12 mouse cellular contexts compared by ENCODE assay signal in the genomic region with DNA sequence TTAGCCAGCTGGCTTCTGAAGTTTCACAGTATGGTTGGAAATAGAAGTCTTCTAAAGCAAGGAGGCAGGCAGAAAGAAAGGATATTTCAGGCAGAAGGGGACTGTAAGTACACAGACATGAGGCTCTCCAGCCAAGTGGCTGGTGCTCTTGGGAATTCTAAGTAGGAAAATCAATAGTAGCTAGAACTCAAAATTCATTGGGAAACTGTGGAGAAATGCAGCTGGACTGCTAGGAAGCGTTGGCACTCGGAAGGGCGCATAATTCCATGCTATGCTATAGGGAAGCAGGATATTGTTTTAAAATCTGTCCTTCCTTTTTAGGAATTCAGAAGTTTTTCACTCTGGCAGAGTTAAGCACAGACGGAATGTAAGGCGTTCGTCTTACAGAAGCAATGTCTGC. TPM values are rescaled to one million over a fixed set of nuclear protein-coding genes. Genes with fewer than 3 reads are reported as not detected.
A peak's percentile ranks its signal among the peaks of the same experiment; 100 is the strongest.
DNase-seq lines count a peak whose midpoint lies in the region; ATAC-seq and TF ChIP-seq lines count a peak whose summit lies in the region.
"Had no signal": no experiment of that assay in that cellular context is flagged by ENCODE, and none has a peak within 500 bp of the region (broad histone marks: within the 10 kb centered on the region; RNA-seq: fewer than 3 reads in every experiment).

No protein-coding gene starts in this region.

- TF ChIP-seq CTCF in heart, postnatal 0 days (IDR thresholded peaks at IDR 0.05; ENCODE audit: low read depth): no peak
- no peak for TF ChIP-seq CTCF in midbrain, postnatal 0 days (IDR thresholded peaks at IDR 0.05)

- 54% methylated on average over 6 of the region's 6 CpGs for WGBS in heart, postnatal 0 days
- WGBS in midbrain, postnatal 0 days: 46% methylated on average over 6 of the region's 6 CpGs
- 42% methylated on average over 6 of the region's 6 CpGs for WGBS in midbrain, embryonic 16.5 days
- WGBS in limb, embryonic 14.5 days: 65% methylated on average over 6 of the region's 6 CpGs
- 79% methylated on average over 6 of the region's 6 CpGs for WGBS in neural tube, embryonic 15.5 days

- H3K9me3 ChIP-seq in heart, postnatal 0 days (replicated peaks; ENCODE audit: control insufficient read depth, low read length): no peaks in the 10 kb centered on the region
- no peaks in the 10 kb centered on the region for H3K9me3 ChIP-seq in midbrain, postnatal 0 days (ENCODE audit: low read length)
- H3K9me3 ChIP-seq in midbrain, embryonic 16.5 days (replicated peaks; ENCODE audit: control insufficient read depth, low read length, poor library complexity, severe bottlenecking): 0 out of 2 replicates have a peak, but pooled peaks cover 2% of the 10 kb centered on the region
- H3K9me3 ChIP-seq in limb, embryonic 14.5 days (ENCODE audit: control insufficient read depth, low read length): no peaks in the 10 kb centered on the region
- H3K9me3 ChIP-seq in neural tube, embryonic 15.5 days (replicated peaks): no peaks in the 10 kb centered on the region

- H3K36me3 ChIP-seq in heart, postnatal 0 days (replicated peaks; ENCODE audit: control insufficient read depth, insufficient read depth, low read length): no peaks in the 10 kb centered on the region
- H3K36me3 ChIP-seq in midbrain, postnatal 0 days (ENCODE audit: insufficient read depth, low read length): no peaks in the 10 kb centered on the region
- H3K36me3 ChIP-seq in midbrain, embryonic 16.5 days (ENCODE audit: control insufficient read depth, insufficient read depth, low read length): no peaks in the 10 kb centered on the region
- no peaks in the 10 kb centered on the region for H3K36me3 ChIP-seq in limb, embryonic 14.5 days (ENCODE audit: control insufficient read depth, insufficient read depth, low read length)
- H3K36me3 ChIP-seq in neural tube, embryonic 15.5 days: no peaks in the 10 kb centered on the region

- H3K4me1 ChIP-seq in heart, postnatal 0 days (ENCODE audit: control insufficient read depth, insufficient read depth): no peaks in the 10 kb centered on the region
- no peaks in the 10 kb centered on the region for H3K4me1 ChIP-seq in midbrain, postnatal 0 days (ENCODE audit: insufficient read depth, low read length)
- 0 out of 2 replicates have a peak, but pooled peaks cover 2% of the 10 kb centered on the region for H3K4me1 ChIP-seq in midbrain, embryonic 16.5 days (ENCODE audit: control insufficient read depth, insufficient read depth, low read length)
- peaks cover 6% of the 10 kb centered on the region; the same call in 1 of the 2 replicates for H3K4me1 ChIP-seq in limb, embryonic 14.5 days (ENCODE audit: control insufficient read depth, insufficient read depth, low read length)
- no peaks in the 10 kb centered on the region for H3K4me1 ChIP-seq in neural tube, embryonic 15.5 days

- no peaks in the 10 kb centered on the region for H3K27me3 ChIP-seq in heart, postnatal 0 days (ENCODE audit: control insufficient read depth, insufficient read depth, low read length)
- H3K27me3 ChIP-seq in midbrain, postnatal 0 days (ENCODE audit: insufficient read depth, low read length): no peaks in the 10 kb centered on the region
- H3K27me3 ChIP-seq in midbrain, embryonic 16.5 days (ENCODE audit: control insufficient read depth, insufficient read depth, low read depth, low read length): no peaks in the 10 kb centered on the region
- H3K27me3 ChIP-seq in limb, embryonic 14.5 days (ENCODE audit: control insufficient read depth, insufficient read depth, low read length): no peaks in the 10 kb centered on the region
- H3K27me3 ChIP-seq in neural tube, embryonic 15.5 days (replicated peaks): no peaks in the 10 kb centered on the region

- H3K9ac ChIP-seq in heart, postnatal 0 days (replicated peaks; ENCODE audit: low read depth, low read length): no peak overlapping the region
- H3K9ac ChIP-seq in midbrain, postnatal 0 days (replicated peaks; ENCODE audit: low read length, poor library complexity, severe bottlenecking): no peak overlapping the region
- H3K9ac ChIP-seq in midbrain, embryonic 16.5 days (ENCODE audit: low read depth, low read length): no peak overlapping the region
- no peak overlapping the region for H3K9ac ChIP-seq in limb, embryonic 14.5 days (ENCODE audit: low read depth, low read length, severe bottlenecking)
- H3K9ac ChIP-seq in neural tube, embryonic 15.5 days (replicated peaks): no peak overlapping the region

- no peak for ATAC-seq in heart, postnatal 0 days (ENCODE audit: insufficient read depth, low read depth)
- ATAC-seq in midbrain, postnatal 0 days (ENCODE audit: low FRiP score): no peak
- ATAC-seq in midbrain, embryonic 16.5 days: no peak
- no peak for ATAC-seq in limb, embryonic 14.5 days (ENCODE audit: low FRiP score, low read depth)
- ATAC-seq in neural tube, embryonic 15.5 days (ENCODE audit: low FRiP score): no peak

- peak overlapping the region; percentile 2; the same call in 1 of the 2 replicates for H3K27ac ChIP-seq in heart, postnatal 0 days (ENCODE audit: low read depth)
- no peak overlapping the region for H3K27ac ChIP-seq in midbrain, postnatal 0 days (ENCODE audit: low read depth, low read length)
- no peak overlapping the region for H3K27ac ChIP-seq in midbrain, embryonic 16.5 days (ENCODE audit: low read length)
- H3K27ac ChIP-seq in limb, embryonic 14.5 days (replicated peaks; ENCODE audit: low read depth, low read length): peak overlapping the region; percentile 48
- H3K27ac ChIP-seq in neural tube, embryonic 15.5 days (replicated peaks): no peak overlapping the region

- TF ChIP-seq POLR2A in limb, embryonic 14.5 days (IDR thresholded peaks at IDR 0.05; ENCODE audit: borderline replicate concordance, extremely low read depth, insufficient read depth, insufficient read length): no peak

- DNase-seq in heart, postnatal 0 days (ENCODE audit: low spot score): no peak
- no peak for DNase-seq in heart, postnatal 4 days
- peak; percentile 33 for DNase-seq in midbrain, postnatal 0 days (ENCODE audit: low spot score)
- peak; percentile 20 for DNase-seq in limb, embryonic 14.5 days (ENCODE audit: low spot score)
- peak; percentile 50 for DNase-seq in telencephalon, adult 2 months (ENCODE audit: low read depth, low spot score)
- DNase-seq: cerebellum, postnatal 10 days; kidney, adult 18-20 months; layer of hippocampus, postnatal 36 days; spleen, adult 18-20 months; thymus, postnatal 36 days had no signal

- H3K4me3 ChIP-seq in heart, postnatal 0 days (ENCODE audit: low read depth, low read length): no peak overlapping the region
- no peak overlapping the region for H3K4me3 ChIP-seq in midbrain, postnatal 0 days (ENCODE audit: low read depth, low read length)
- no peak overlapping the region for H3K4me3 ChIP-seq in midbrain, embryonic 16.5 days (ENCODE audit: low read depth, low read length)
- no peak overlapping the region for H3K4me3 ChIP-seq in limb, embryonic 14.5 days (replicated peaks; ENCODE audit: low read length)
- H3K4me3 ChIP-seq in neural tube, embryonic 15.5 days (replicated peaks): no peak overlapping the region

- no peak overlapping the region for H3K4me2 ChIP-seq in heart, postnatal 0 days (ENCODE audit: low read depth, low read length)
- H3K4me2 ChIP-seq in midbrain, postnatal 0 days (ENCODE audit: low read depth, low read length, poor library complexity, severe bottlenecking): no peak overlapping the region
- no peak overlapping the region for H3K4me2 ChIP-seq in midbrain, embryonic 16.5 days (ENCODE audit: low read length)
- no peak overlapping the region for H3K4me2 ChIP-seq in limb, embryonic 14.5 days (replicated peaks; ENCODE audit: low read depth, low read length, severe bottlenecking)
- no peak overlapping the region for H3K4me2 ChIP-seq in neural tube, embryonic 15.5 days

- TF ChIP-seq EP300 in heart, postnatal 0 days (IDR thresholded peaks at IDR 0.05; ENCODE audit: low read depth): no peak

RNA-seq across cellular contexts. Expression of gene Lekr1, which starts 53.6 kb away (rescaled TPM):
- total RNA-seq in heart, postnatal 0 days (2014; rRNA removed; ENCODE audit: low replicate concordance): 2.2 and 9.1 TPM in 2 replicates
- polyA plus RNA-seq in heart, postnatal 0 days (2015; fragmentation: Nextera tagmentation; extraction: Ambion mirVana): 5.4 and 5.6 TPM in 2 replicates
- 1 to 10 TPM; 3.0 to 3.5 TPM for total RNA-seq in heart, postnatal 4 days (2021)
- 2.2 and 5.9 TPM in 2 replicates for total RNA-seq in midbrain, postnatal 0 days (2014; rRNA removed)
- polyA plus RNA-seq in midbrain, postnatal 0 days (2015; fragmentation: Nextera tagmentation; extraction: Ambion mirVana): 4.1 and 5.0 TPM in 2 replicates
- polyA plus RNA-seq in midbrain, embryonic 16.5 days (2015; fragmentation: Nextera tagmentation; extraction: Ambion mirVana): 6.2 and 6.5 TPM in 2 replicates
- polyA plus RNA-seq in limb, embryonic 14.5 days (2012; rRNA removed): 4.7 and 5.2 TPM in 2 replicates
- 6.9 and 7.8 TPM in 2 replicates for polyA plus RNA-seq in limb, embryonic 14.5 days (2014; fragmentation: Nextera tagmentation; extraction: Ambion mirVana)
- 7.2 and 9.7 TPM in 2 replicates for polyA plus RNA-seq in neural tube, embryonic 15.5 days (2015; fragmentation: Nextera tagmentation; extraction: Ambion mirVana)

Comparison
In these comparisons a context has a peak if more than half of its experiments do, and no peak if none do; other contexts are left out.
1. DNase-seq: peak in midbrain, postnatal 0 days (single experiment), limb, embryonic 14.5 days (single experiment) and telencephalon, adult 2 months (single experiment); none in heart, postnatal 0 days (single experiment) and heart, postnatal 4 days (single experiment).
2. H3K27ac ChIP-seq: peak in heart, postnatal 0 days (single experiment) and limb, embryonic 14.5 days (single experiment); none in midbrain, postnatal 0 days (single experiment), midbrain, embryonic 16.5 days (single experiment) and neural tube, embryonic 15.5 days (single experiment).